Mouse (Mus musculus) forebrain, embryonic 10.5 days (tissue): ENCODE results near the gene Wnt3. TPM values are rescaled to one million over a fixed set of nuclear protein-coding genes. Genes with fewer than 3 reads are reported as not detected.
"Not testable (repeated sequence)": the region's sequence is repeated elsewhere in the genome, so short reads cannot be mapped to it uniquely, and the experiment has no call there.

Experiments
- DNase-seq: peaks from one replicate; pipeline ENCODE4 v3.0.0-alpha.2; 2017; ENCODE audit warnings: low spot score; ENCODE audit errors: extremely low spot score
- H3K27ac ChIP-seq: fragments of 300-500 bp; sonication (generic); 2 replicates; pipeline ENCODE4 v1.5.1; 2016; ENCODE audit warnings: mild to moderate bottlenecking
- H3K27me3 ChIP-seq: fragments of 300-500 bp; sonication (generic); 2 replicates; pipeline ENCODE4 v1.6.1; 2016; ENCODE audit warnings: mild to moderate bottlenecking; ENCODE audit not compliant: poor library complexity, severe bottlenecking
- H3K36me3 ChIP-seq: fragments of 300-500 bp; sonication (generic); replicated peaks from 2 replicates; pipeline ENCODE4 v1.6.1; 2016; ENCODE audit warnings: mild to moderate bottlenecking, moderate library complexity
- H3K4me1 ChIP-seq: fragments of 300-500 bp; sonication (generic); 2 replicates; pipeline ENCODE4 v1.6.1; 2016
- H3K4me3 ChIP-seq: fragments of 300-500 bp; sonication (generic); 2 replicates; pipeline ENCODE4 v1.5.1; 2016; ENCODE audit warnings: mild to moderate bottlenecking, moderate library complexity
- H3K9me3 ChIP-seq: fragments of 300-500 bp; sonication (generic); 2 replicates; pipeline ENCODE4 v1.6.1; 2016; ENCODE audit warnings: mild to moderate bottlenecking, moderate library complexity
- WGBS: fragments of 180-500 bp; shearing (Covaris S2); methylation state at CpG from one replicate; pipeline ENCODE4 v1.1.7; 2016; 5-methylcytosine and 5-hydroxymethylcytosine counted together
- polyA plus RNA-seq: library from polyadenylated mRNA; unstranded; fragments of >200 nt; fragmentation: Nextera tagmentation; extraction: Ambion mirVana; gene quantifications from 2 replicates; pipeline ENCODE4 v1.2.1, GENCODE M21; 2016

The Wnt3 gene
- polyA plus RNA-seq, 1 experiment from 2014 or later = 4.2 TPM

GRCm38 (mm10) chr11:103758054-103758453 is 15.9 kb upstream of the Wnt3 start:
- peaks cover 5% of the 10 kb centered on the region; the same call in 1 of the 2 replicates for H3K9me3 ChIP-seq
- H3K27ac ChIP-seq = no peak overlapping the region
- 50% methylated on average over 11 of the region's 11 CpGs for WGBS
- H3K36me3 ChIP-seq = no peaks in the 10 kb centered on the region
- no peak overlapping the region for H3K4me3 ChIP-seq
- peaks cover 72% of the 10 kb centered on the region for H3K27me3 ChIP-seq
- no peaks in the 10 kb centered on the region for H3K4me1 ChIP-seq
- no peak for DNase-seq

- Histone ChIP-seq H3K27ac (no peak overlapping the region), H3K4me1 (no peaks in the 10 kb centered on the region), H3K36me3 (no peaks in the 10 kb centered on the region), H3K9me3 (peaks cover 5% of the 10 kb centered on the region; the same call in 1 of the 2 replicates), H3K27me3 (peaks cover 72% of the 10 kb centered on the region), H3K4me3 (no peak overlapping the region)
- 10% methylated on average over 6 of the region's 6 CpGs for WGBS
- peak; percentile 77 for DNase-seq
Observed at GRCm38 (mm10) chr11:103758706-103759105, 15.2 kb upstream of the Wnt3 start.

- Histone ChIP-seq H3K4me3 (no peak overlapping the region), H3K36me3 (no peaks in the 10 kb centered on the region), H3K9me3 (peaks cover 5% of the 10 kb centered on the region; the same call in 1 of the 2 replicates), H3K4me1 (peaks cover 12% of the 10 kb centered on the region), H3K27ac (no peak overlapping the region), H3K27me3 (peaks cover 73% of the 10 kb centered on the region)
- no peak for DNase-seq
- WGBS = 68% methylated on average over 7 of the region's 7 CpGs
Observed at GRCm38 (mm10) chr11:103760101-103760500, 13.8 kb upstream of the Wnt3 start.

GRCm38 (mm10) chr11:103760891-103761290 is 13.1 kb upstream of the Wnt3 start:
- DNase-seq, H3K36me3 ChIP-seq, H3K4me3 ChIP-seq, H3K9me3 ChIP-seq, H3K27ac ChIP-seq: not testable (repeated sequence)
- Histone ChIP-seq H3K27me3 (peaks cover 78% of the 10 kb centered on the region), H3K4me1 (peaks cover 20% of the 10 kb centered on the region)
- WGBS = 87% methylated on average over 5 of the region's 5 CpGs

- 33% methylated on average over 10 of the region's 10 CpGs for WGBS
- H3K36me3 ChIP-seq = no peaks in the 10 kb centered on the region
- no peak overlapping the region for H3K4me3 ChIP-seq
- H3K27ac ChIP-seq = no peak overlapping the region; the same call in 1 of the 2 replicates
- peaks cover 24% of the 10 kb centered on the region for H3K4me1 ChIP-seq
- peaks cover 5% of the 10 kb centered on the region; the same call in 1 of the 2 replicates for H3K9me3 ChIP-seq
- peak; percentile 53 for DNase-seq
- H3K27me3 ChIP-seq = peaks cover 95% of the 10 kb centered on the region
Observed at GRCm38 (mm10) chr11:103763410-103764163, 10.4 kb upstream of the Wnt3 start.

DNA sequence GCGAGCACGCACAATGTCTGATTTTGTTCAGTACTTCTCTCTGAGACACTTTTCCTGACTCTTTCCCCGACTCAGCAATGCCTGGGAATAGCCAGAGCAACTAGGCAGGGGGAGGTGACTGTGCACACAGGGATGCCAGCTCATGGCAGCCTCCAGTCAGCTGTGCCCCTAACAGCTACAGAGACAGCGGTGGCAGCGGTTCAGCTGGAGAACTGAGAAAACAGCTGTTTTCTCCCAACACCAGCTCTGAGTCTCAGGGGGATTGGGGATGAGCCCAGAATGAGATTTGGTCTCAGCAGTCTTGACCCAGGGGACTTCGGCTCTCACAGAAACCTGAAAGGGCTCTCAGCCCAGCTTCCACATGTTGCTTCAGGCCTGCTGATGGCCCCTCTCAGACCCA is 9.3 kb upstream of the Wnt3 start:
- peaks cover 24% of the 10 kb centered on the region for H3K4me1 ChIP-seq
- peak overlapping the region; percentile 48; the same call in 1 of the 2 replicates for H3K27ac ChIP-seq
- H3K4me3 ChIP-seq = no peak overlapping the region
- peaks cover 5% of the 10 kb centered on the region; the same call in 1 of the 2 replicates for H3K9me3 ChIP-seq
- H3K27me3 ChIP-seq = peaks cover 95% of the 10 kb centered on the region
- no peaks in the 10 kb centered on the region for H3K36me3 ChIP-seq
- no peak for DNase-seq
- 57% methylated on average over 6 of the region's 6 CpGs for WGBS

- 15% methylated on average over 6 of the region's 6 CpGs for WGBS
- peak overlapping the region; percentile 23 for H3K4me3 ChIP-seq
- H3K36me3 ChIP-seq = no peaks in the 10 kb centered on the region
- peaks cover 5% of the 10 kb centered on the region; the same call in 1 of the 2 replicates for H3K9me3 ChIP-seq
- DNase-seq = peak; percentile 63
- H3K4me1 ChIP-seq = peaks cover 27% of the 10 kb centered on the region
- H3K27ac ChIP-seq = peak overlapping the region; percentile 48; the same call in 1 of the 2 replicates
- peaks cover 96% of the 10 kb centered on the region for H3K27me3 ChIP-seq
Observed at GRCm38 (mm10) chr11:103765556-103766011, 8.4 kb upstream of the Wnt3 start.

DNA sequence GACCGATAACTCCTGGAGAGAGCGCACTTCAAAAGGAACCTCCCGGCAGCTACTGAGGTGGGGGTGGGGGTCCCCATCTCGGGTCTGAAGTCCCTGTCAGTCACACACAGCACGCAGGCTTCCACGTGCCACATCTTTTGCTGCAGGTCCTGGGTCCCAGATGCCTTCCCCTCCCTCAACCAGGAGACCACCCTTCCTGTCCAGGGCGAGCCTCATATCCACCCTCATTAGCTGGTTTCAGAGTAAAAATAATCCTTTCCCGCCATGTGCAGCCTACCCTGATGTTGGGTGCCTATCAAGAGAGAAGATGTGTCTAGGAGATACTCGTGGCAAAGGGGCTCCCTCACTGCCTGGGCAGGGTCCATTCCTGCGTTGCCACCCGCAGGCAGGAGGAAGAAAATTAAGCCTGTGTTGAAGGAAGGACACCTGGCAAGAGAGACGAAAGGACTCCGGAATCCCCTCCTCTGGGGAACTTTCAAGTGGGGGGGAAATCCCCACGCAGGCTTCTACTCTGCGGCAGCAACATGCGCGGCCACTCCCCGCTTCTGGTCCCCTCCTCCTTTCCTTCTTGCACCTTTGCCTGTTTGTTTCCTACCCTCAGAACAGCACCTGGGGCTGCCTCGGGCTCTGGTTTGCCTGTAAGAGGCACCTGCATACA is 2.7 kb upstream of the Wnt3 start:
- H3K36me3 ChIP-seq = no peaks in the 10 kb centered on the region
- H3K4me3 ChIP-seq = peak overlapping the region; percentile 56
- H3K9me3 ChIP-seq = no peaks in the 10 kb centered on the region
- H3K27me3 ChIP-seq = peaks cover 100% of the 10 kb centered on the region
- DNase-seq = no peak
- peaks cover 50% of the 10 kb centered on the region for H3K4me1 ChIP-seq
- H3K27ac ChIP-seq = peak overlapping the region; percentile 40; the same call in 1 of the 2 replicates
- WGBS = 1% methylated on average over 19 of the region's 19 CpGs

DNA sequence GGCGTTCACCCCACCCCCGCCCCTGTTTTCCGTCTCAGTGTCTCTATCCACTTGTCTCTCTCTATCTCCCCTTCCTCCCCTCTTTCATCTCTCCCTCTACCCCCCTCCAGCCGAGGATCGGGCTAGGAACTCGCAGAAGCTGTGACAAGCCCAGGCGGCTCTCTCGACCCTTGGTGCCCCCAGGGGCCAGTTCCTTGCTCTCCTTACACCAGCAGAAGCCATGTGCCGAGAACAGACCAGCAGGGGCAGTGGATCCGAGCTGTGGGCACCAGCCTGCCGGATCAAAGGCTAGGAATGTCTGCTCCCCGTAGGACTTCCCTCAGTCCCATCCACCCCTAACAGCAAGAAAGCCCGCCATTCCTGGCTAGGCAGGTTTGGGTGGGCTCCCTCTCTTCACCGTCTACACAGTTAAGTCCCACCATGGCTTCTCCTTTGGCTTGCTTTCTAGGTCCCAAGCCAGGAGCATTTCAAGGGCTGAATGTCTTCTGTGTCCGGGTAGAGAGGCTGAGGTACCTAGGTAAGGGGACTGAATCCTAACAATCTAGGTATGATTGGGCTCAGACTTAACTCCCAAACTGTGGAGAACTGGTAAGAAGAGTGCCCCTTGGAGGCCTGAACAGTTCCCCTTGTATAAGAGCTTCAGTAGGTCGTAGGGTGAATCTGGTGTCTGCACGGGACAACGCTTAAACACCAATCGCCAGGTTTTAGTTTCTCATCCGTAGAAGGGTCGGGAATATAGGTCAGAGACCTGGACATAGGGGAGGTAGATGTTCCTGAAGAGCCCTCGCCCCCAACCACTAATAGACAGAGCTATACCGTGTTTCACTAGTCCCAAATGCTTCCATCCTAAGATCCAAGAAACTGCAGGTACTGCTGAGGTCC is 1.2 kb upstream of the Wnt3 start:
- DNase-seq = peak; percentile 38
- H3K4me3 ChIP-seq = peak overlapping the region; percentile 56
- WGBS = under 1% methylated on average over 23 of the region's 23 CpGs
- H3K4me1 ChIP-seq = peaks cover 55% of the 10 kb centered on the region
- H3K27ac ChIP-seq = peak overlapping the region; percentile 77; the same call in 1 of the 2 replicates
- peaks cover 100% of the 10 kb centered on the region for H3K27me3 ChIP-seq
- no peaks in the 10 kb centered on the region for H3K9me3 ChIP-seq
- H3K36me3 ChIP-seq = no peaks in the 10 kb centered on the region

DNA sequence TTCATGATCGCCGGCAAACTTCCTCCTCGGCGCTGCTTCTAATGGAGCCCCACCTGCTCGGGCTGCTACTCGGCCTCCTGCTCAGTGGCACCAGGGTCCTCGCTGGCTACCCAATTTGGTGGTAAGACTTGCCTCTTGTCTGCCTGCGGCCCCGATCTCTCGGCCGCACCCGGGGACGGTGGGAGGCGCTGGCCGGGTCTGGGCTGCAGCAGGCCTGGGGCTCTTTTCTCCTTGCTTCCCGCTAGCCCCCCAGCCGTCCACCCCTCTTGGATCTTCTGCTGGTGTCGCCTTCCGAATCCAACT is 229 bp downstream of the Wnt3 start:
- DNase-seq = no peak
- under 1% methylated on average over 19 of the region's 19 CpGs for WGBS
- Histone ChIP-seq H3K27ac (peak overlapping the region; percentile 77; the same call in 1 of the 2 replicates), H3K4me1 (peaks cover 55% of the 10 kb centered on the region), H3K9me3 (no peaks in the 10 kb centered on the region), H3K36me3 (no peaks in the 10 kb centered on the region), H3K4me3 (peak overlapping the region; percentile 56), H3K27me3 (peaks cover 100% of the 10 kb centered on the region)

- no peak for DNase-seq
- WGBS = 75% methylated on average over 9 of the region's 9 CpGs
- Histone ChIP-seq H3K4me3 (no peak overlapping the region), H3K9me3 (no peaks in the 10 kb centered on the region), H3K4me1 (0 out of 2 replicates have a peak, but pooled peaks cover 8% of the 10 kb centered on the region), H3K36me3 (no peaks in the 10 kb centered on the region), H3K27me3 (peaks cover 98% of the 10 kb centered on the region), H3K27ac (no peak overlapping the region)
Observed at GRCm38 (mm10) chr11:103780152-103780551, 6.2 kb downstream of the Wnt3 start.

- H3K4me3 ChIP-seq = no peak overlapping the region
- no peaks in the 10 kb centered on the region for H3K9me3 ChIP-seq
- peaks cover 95% of the 10 kb centered on the region for H3K27me3 ChIP-seq
- H3K4me1 ChIP-seq = peaks cover 1% of the 10 kb centered on the region; the same call in 1 of the 2 replicates
- 84% methylated on average over 5 of the region's 5 CpGs for WGBS
- no peak for DNase-seq
- no peaks in the 10 kb centered on the region for H3K36me3 ChIP-seq
- H3K27ac ChIP-seq = no peak overlapping the region
Observed at GRCm38 (mm10) chr11:103789951-103790350, 16.0 kb downstream of the Wnt3 start.
